Mouse (Mus musculus) MEL (cell line): Measurements from ENCODE around the gene Anp32e. TPM values are rescaled to one million over a fixed set of nuclear protein-coding genes. Genes with fewer than 3 reads are reported as not detected.

Source experiments
- DNase-seq: peaks from one replicate; pipeline ENCODE4 v3.0.0; 2011; ENCODE audit warnings: low read depth, low spot score
- H3K27ac ChIP-seq: 2 replicates; pipeline ENCODE4 v1.5.1; 2012; ENCODE audit warnings: low read depth, mild to moderate bottlenecking, control low read depth, low read length, moderate library complexity; ENCODE audit not compliant: control insufficient read depth
- H3K27me3 ChIP-seq, 2 experiments: fragments of 150-350 bp in 1 of 2; sonication (generic) in 1 of 2; 2 replicates each; pipeline ENCODE4 v1.6.1; 2012; ENCODE audit warnings: low read length in 2 of 2, mild to moderate bottlenecking in 2 of 2, improper control_type of control experiment in 1 of 2, moderate library complexity in 1 of 2; ENCODE audit not compliant: insufficient read depth in 2 of 2, control insufficient read depth in 1 of 2
- H3K36me3 ChIP-seq, 2 experiments: 2 replicates each; pipeline ENCODE4 v1.6.1; 2012 to 2014; ENCODE audit warnings: low read length in 2 of 2, improper control_type of control experiment in 1 of 2, inconsistent platforms in 1 of 2, mild to moderate bottlenecking in 1 of 2; ENCODE audit not compliant: insufficient read depth in 2 of 2, control insufficient read depth in 1 of 2
- H3K4me1 ChIP-seq, 2 experiments: fragments of 150-350 bp in 1 of 2; sonication (generic) in 1 of 2; 2 replicates each; pipeline ENCODE4 v1.6.1; 2012; ENCODE audit warnings: low read length in 2 of 2, improper control_type of control experiment in 1 of 2, mild to moderate bottlenecking in 1 of 2; ENCODE audit not compliant: insufficient read depth in 2 of 2, control insufficient read depth in 1 of 2
- H3K4me3 ChIP-seq, 2 experiments: fragments of 150-350 bp in 1 of 2; sonication (generic) in 1 of 2; 2 replicates each; pipeline ENCODE4 v1.5.1; 2012; ENCODE audit warnings: low read depth in 2 of 2, low read length in 2 of 2, mild to moderate bottlenecking in 2 of 2, moderate library complexity in 2 of 2, control low read depth in 1 of 2, improper control_type of control experiment in 1 of 2; ENCODE audit not compliant: control insufficient read depth in 1 of 2, insufficient read depth in 1 of 2
- H3K79me2 ChIP-seq: 2 replicates; pipeline ENCODE4 v1.6.1; 2012; ENCODE audit warnings: mild to moderate bottlenecking, low read length, moderate library complexity; ENCODE audit not compliant: control insufficient read depth, poor library complexity, insufficient read depth
- H3K9ac ChIP-seq: 2 replicates; pipeline ENCODE4 v1.6.1; 2012; ENCODE audit warnings: low read depth, mild to moderate bottlenecking, control low read depth, low read length, moderate library complexity; ENCODE audit not compliant: control insufficient read depth, poor library complexity, severe bottlenecking
- H3K9me3 ChIP-seq: fragments of 150-350 bp; sonication (generic); replicated peaks from 2 replicates; pipeline ENCODE4 v1.6.1; 2012; ENCODE audit warnings: mild to moderate bottlenecking, low read length, improper control_type of control experiment, moderate library complexity; ENCODE audit not compliant: insufficient read depth
- BHLHE40 ChIP-seq: IDR thresholded peaks from 2 replicates; pipeline ENCODE4 v1.6.1; 2012; ENCODE audit warnings: low read depth, mild to moderate bottlenecking, inconsistent platforms, low read length, improper control_type of control experiment, borderline replicate concordance
- ELF1 ChIP-seq: IDR thresholded peaks from 2 replicates; pipeline ENCODE4 v1.6.1; 2014; ENCODE audit warnings: low read depth, mild to moderate bottlenecking, inconsistent platforms, low read length, improper control_type of control experiment, moderate library complexity
- JUND ChIP-seq: IDR thresholded peaks from 2 replicates; pipeline ENCODE4 v1.6.1; 2011; ENCODE audit warnings: low read depth, mild to moderate bottlenecking, improper control_type of control experiment, low read length
- MAFK ChIP-seq: IDR thresholded peaks from 2 replicates; pipeline ENCODE4 v1.6.1; 2011; ENCODE audit warnings: low read depth, mild to moderate bottlenecking, low read length, improper control_type of control experiment, borderline replicate concordance
- MAX ChIP-seq: IDR thresholded peaks from 2 replicates; pipeline ENCODE4 v1.6.1; 2011; ENCODE audit warnings: low read length, improper control_type of control experiment
- MEF2A ChIP-seq: IDR thresholded peaks from 2 replicates; pipeline ENCODE4 v1.6.1; 2014; ENCODE audit warnings: low read depth, mild to moderate bottlenecking, inconsistent platforms, low read length, improper control_type of control experiment; ENCODE audit not compliant: poor library complexity, insufficient replicate concordance, severe bottlenecking; ENCODE audit errors: extremely low read depth
- MYC ChIP-seq: IDR thresholded peaks from 2 replicates; pipeline ENCODE4 v1.6.1; 2011; ENCODE audit warnings: low read depth, mild to moderate bottlenecking, low read length, improper control_type of control experiment, moderate library complexity
- NRF1 ChIP-seq: IDR thresholded peaks from 2 replicates; pipeline ENCODE4 v1.6.1; 2014; ENCODE audit warnings: low read depth, mild to moderate bottlenecking, inconsistent platforms, low read length, improper control_type of control experiment, moderate library complexity; ENCODE audit not compliant: poor library complexity, insufficient read depth, severe bottlenecking
- POLR2A ChIP-seq, 2 experiments: IDR thresholded peaks; 2 replicates each; pipeline ENCODE4 v1.6.1; 2011 to 2012; ENCODE audit warnings: low read length in 2 of 2, mild to moderate bottlenecking in 2 of 2, control low read depth in 1 of 2, improper control_type of control experiment in 1 of 2, low read depth in 1 of 2, moderate library complexity in 1 of 2; ENCODE audit not compliant: control insufficient read depth in 1 of 2, insufficient read depth in 1 of 2, poor library complexity in 1 of 2
- POLR2AphosphoS2 ChIP-seq: IDR thresholded peaks from 2 replicates; pipeline ENCODE4 v1.6.1; 2011; ENCODE audit warnings: low read length, improper control_type of control experiment
- POLR2AphosphoS5 ChIP-seq: IDR thresholded peaks from 2 replicates; pipeline ENCODE4 v1.6.1; 2012; ENCODE audit warnings: low read depth, borderline replicate concordance, mild to moderate bottlenecking, inconsistent platforms, low read length, moderate library complexity, mixed read lengths
- RCOR1 ChIP-seq: IDR thresholded peaks from 2 replicates; pipeline ENCODE4 v1.6.1; 2012; ENCODE audit warnings: low read depth, mild to moderate bottlenecking, inconsistent platforms, low read length, improper control_type of control experiment
- SIN3A ChIP-seq: IDR thresholded peaks from 2 replicates; pipeline ENCODE4 v1.6.1; 2012; ENCODE audit warnings: low read length, improper control_type of control experiment, inconsistent platforms
- SMC3 ChIP-seq: IDR thresholded peaks from 2 replicates; pipeline ENCODE4 v1.6.1; 2011; ENCODE audit warnings: low read depth, low read length, improper control_type of control experiment
- TAL1 ChIP-seq: IDR thresholded peaks from 2 replicates; pipeline ENCODE4 v1.6.1; 2012; ENCODE audit warnings: mild to moderate bottlenecking, inconsistent platforms, low read length, moderate library complexity, mixed read lengths
- TBP ChIP-seq: IDR thresholded peaks from 2 replicates; pipeline ENCODE4 v1.8.0; 2011; ENCODE audit warnings: low read depth, low read length, improper control_type of control experiment
- TCF12 ChIP-seq: IDR thresholded peaks from 2 replicates; pipeline ENCODE4 v1.6.1; 2014; ENCODE audit warnings: low read depth, mild to moderate bottlenecking, inconsistent platforms, low read length, improper control_type of control experiment, moderate library complexity
- UBTF ChIP-seq: IDR thresholded peaks from 2 replicates; pipeline ENCODE4 v1.6.1; 2012; ENCODE audit warnings: low read depth, mild to moderate bottlenecking, inconsistent platforms, low read length, improper control_type of control experiment, moderate library complexity, borderline replicate concordance; ENCODE audit not compliant: insufficient read depth
- USF2 ChIP-seq, 2 experiments: IDR thresholded peaks; 2 replicates each; pipeline ENCODE4 v1.6.1; 2011 to 2012; ENCODE audit warnings: improper control_type of control experiment in 2 of 2, low read length in 2 of 2, borderline replicate concordance in 1 of 2, inconsistent platforms in 1 of 2, low read depth in 1 of 2, mild to moderate bottlenecking in 1 of 2; ENCODE audit not compliant: insufficient read depth in 1 of 2
- ZC3H11A ChIP-seq: IDR thresholded peaks from 2 replicates; pipeline ENCODE4 v1.6.1; 2012; ENCODE audit warnings: low read depth, mild to moderate bottlenecking, inconsistent platforms, low read length, improper control_type of control experiment
- ZKSCAN1 ChIP-seq: IDR thresholded peaks from 2 replicates; pipeline ENCODE4 v1.6.1; 2012; ENCODE audit warnings: low read depth, mild to moderate bottlenecking, inconsistent platforms, low read length, improper control_type of control experiment, moderate library complexity
- ZMIZ1 ChIP-seq: IDR thresholded peaks from 2 replicates; pipeline ENCODE4 v1.6.1; 2012; ENCODE audit warnings: low read depth, mild to moderate bottlenecking, inconsistent platforms, low read length, improper control_type of control experiment, moderate library complexity
- polyA plus RNA-seq, 2 experiments: library from polyadenylated mRNA; stranded (reverse) in 1 of 2; unstranded in 1 of 2; fragments of >175 nt in 1 of 2; fragments of >200 nt in 1 of 2; gene quantifications; 2 replicates each; pipeline versions ENCODE4 v1.2.1 to v1.2.4; 2012; ENCODE audit warnings: low replicate concordance in 2 of 2, low read depth in 1 of 2; ENCODE audit not compliant: insufficient read length in 2 of 2, insufficient read depth in 1 of 2, missing spikeins in 1 of 2
- total RNA-seq: library from RNA; depleted of rRNA; stranded (reverse); fragments of 300-350 nt; gene quantifications from 2 replicates; pipeline ENCODE4 v1.2.3, GENCODE M21; 2012

The Anp32e gene
- total and polyA plus RNA-seq, 3 experiments: 159 to 748 (median 412) TPM

DNA sequence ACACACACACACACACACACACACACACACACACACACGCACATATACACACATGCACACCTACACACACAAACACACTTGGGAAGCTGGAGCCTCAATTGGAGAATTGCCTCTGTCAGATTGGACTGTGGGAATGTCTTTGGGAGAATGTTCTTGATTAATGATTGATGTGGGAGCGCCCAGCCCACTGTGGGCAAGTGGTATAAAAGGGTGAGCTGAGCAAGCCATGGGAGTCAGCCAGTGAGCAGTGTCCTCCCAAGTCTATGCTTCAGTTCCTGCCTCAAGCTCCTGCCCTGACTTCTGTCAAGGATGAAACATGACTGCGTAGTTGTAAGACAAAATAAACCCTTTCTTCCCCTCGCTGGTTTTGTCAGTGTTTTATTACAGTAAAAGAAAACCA, 41.5 kb upstream of the Anp32e start:
- no peak for TF ChIP-seq ZC3H11A
- no peaks in the 10 kb centered on the region for H3K9me3 ChIP-seq
- no peak overlapping the region for H3K27ac ChIP-seq
- H3K9ac ChIP-seq: no peak overlapping the region
- H3K4me3 ChIP-seq: no peak overlapping the region
- peaks cover 0 to 14% of the 10 kb centered on the region in 2 experiments; a peak in 2 of 4 replicates for H3K36me3 ChIP-seq
- no peaks in the 10 kb centered on the region for H3K27me3 ChIP-seq
- no peaks in the 10 kb centered on the region; the same call in 1 of the 2 replicates for H3K79me2 ChIP-seq
- peaks cover 14 to 17% of the 10 kb centered on the region in 2 experiments for H3K4me1 ChIP-seq
- DNase-seq: no peak

- H3K9ac ChIP-seq: no peak overlapping the region
- no peaks in the 10 kb centered on the region for H3K9me3 ChIP-seq
- H3K27me3 ChIP-seq: no peaks in the 10 kb centered on the region
- H3K27ac ChIP-seq: no peak overlapping the region
- peaks cover 7% of the 10 kb centered on the region for H3K79me2 ChIP-seq
- no peak for DNase-seq
- TF ChIP-seq RCOR1 (no peak), TAL1 (no peak), ZC3H11A (no peak), ZKSCAN1 (no peak), UBTF (no peak), MEF2A (no peak), BHLHE40 (no peak), POLR2AphosphoS2 (no peak), JUND (no peak), SIN3A (no peak), TBP (no peak), POLR2A (IDR thresholded peaks at IDR 0.05; ENCODE audit: control insufficient read depth in 1 of 2, insufficient read depth in 1 of 2, low read depth in 1 of 2, low read length in 2 of 2, poor library complexity in 1 of 2) (no peak)
- peaks cover 12 to 15% of the 10 kb centered on the region in 2 experiments for H3K4me1 ChIP-seq
- H3K4me3 ChIP-seq: no peak overlapping the region
- H3K36me3 ChIP-seq: peaks cover 0 to 16% of the 10 kb centered on the region in 2 experiments; a peak in 2 of 4 replicates
These were observed 39.4 kb upstream of the Anp32e start for GRCm38 (mm10) chr3:95889664-95890063.

- Histone ChIP-seq H3K9ac (peak within 1 kb of the TSS; percentile 66), H3K27me3 (no peaks in the 10 kb centered on the region), H3K27ac (peak within 1 kb of the TSS; percentile 79), H3K4me1 (peaks cover 12 to 20% of the 10 kb centered on the region in 2 experiments), H3K4me3 (peak within 1 kb of the TSS; percentile 59 to 82), H3K36me3 (peaks cover 0 to 16% of the 10 kb centered on the region in 2 experiments; a peak in 2 of 4 replicates), H3K79me2 (peaks cover 11% of the 10 kb centered on the region), H3K9me3 (no peaks in the 10 kb centered on the region)
- peak; percentile 92 for DNase-seq
- TF ChIP-seq POLR2AphosphoS5 (no peak), SMC3 (no peak), ZMIZ1 (no peak), ZKSCAN1 (no peak), TCF12 (no peak), MAX (peak; percentile 65; the same call in 1 of the 2 replicates), MYC (peak; percentile 39; the same call in 1 of the 2 replicates), USF2 (IDR thresholded peaks at IDR 0.05; ENCODE audit: borderline replicate concordance in 1 of 2, insufficient read depth in 1 of 2, low read depth in 1 of 2, low read length in 2 of 2) (no peak), BHLHE40 (0 out of 2 replicates have a peak, but pooled peaks have one; percentile 35), RCOR1 (no peak; the same call in 1 of the 2 replicates), SIN3A (no peak; the same call in none of the 2 replicates), MAFK (no peak), ELF1 (no peak; the same call in 1 of the 2 replicates), NRF1 (no peak)
These were observed 37.6 kb upstream of the Anp32e start, which contains the start of gene BC028528 for GRCm38 (mm10) chr3:95891211-95892065. TSS of gene BC028528 (minus strand) at chr3:95892005.
